Mouse (Mus musculus) cerebellum, postnatal 10 days (tissue): ENCODE data around the gene Zbtb20.

Source experiments
- DNase-seq, 2 experiments: peaks; one replicate each; pipeline ENCODE4 v3.0.0; 2021; ENCODE audit warnings: mixed read lengths in 2 of 2

Zbtb20 gene

DNA sequence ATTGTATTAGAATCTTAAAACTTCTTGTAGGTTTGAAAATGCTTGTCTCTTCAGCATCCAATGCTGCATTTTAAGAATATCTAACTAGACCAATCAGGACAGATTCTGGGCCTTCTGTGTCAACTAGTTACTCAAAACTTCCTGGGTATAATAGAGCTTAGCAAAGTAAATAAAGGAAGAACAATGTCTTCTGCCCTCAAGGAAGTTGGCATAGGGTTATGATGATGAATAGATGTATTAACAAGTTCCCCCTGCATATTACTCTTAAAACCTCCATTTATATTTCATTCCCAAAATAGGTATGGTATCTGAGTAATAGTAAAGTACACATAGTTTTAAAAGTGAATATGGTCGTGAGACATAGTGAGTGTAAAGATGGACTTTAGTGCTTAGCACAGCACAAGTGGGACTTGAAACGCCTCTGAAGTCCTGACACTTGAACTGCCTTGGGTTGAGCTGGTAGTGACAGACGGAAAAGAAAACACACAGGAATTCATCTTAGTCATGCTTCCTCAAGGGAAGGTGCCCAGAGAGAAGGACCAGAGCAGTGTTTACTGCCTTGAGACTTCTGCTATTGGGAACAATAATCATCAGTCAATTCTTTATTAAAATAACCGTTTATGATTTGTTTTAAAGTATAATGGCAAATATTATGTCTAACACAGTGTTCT lies 341.8 kb downstream of the Zbtb20 start:
- DNase-seq, result no peak

- DNase-seq, result no peak
Observed at GRCm38 (mm10) chr16:43219367-43219766, 343.7 kb downstream of the Zbtb20 start.

- DNase-seq, result no peak
Observed at GRCm38 (mm10) chr16:43221313-43221712, 345.6 kb downstream of the Zbtb20 start.

DNA sequence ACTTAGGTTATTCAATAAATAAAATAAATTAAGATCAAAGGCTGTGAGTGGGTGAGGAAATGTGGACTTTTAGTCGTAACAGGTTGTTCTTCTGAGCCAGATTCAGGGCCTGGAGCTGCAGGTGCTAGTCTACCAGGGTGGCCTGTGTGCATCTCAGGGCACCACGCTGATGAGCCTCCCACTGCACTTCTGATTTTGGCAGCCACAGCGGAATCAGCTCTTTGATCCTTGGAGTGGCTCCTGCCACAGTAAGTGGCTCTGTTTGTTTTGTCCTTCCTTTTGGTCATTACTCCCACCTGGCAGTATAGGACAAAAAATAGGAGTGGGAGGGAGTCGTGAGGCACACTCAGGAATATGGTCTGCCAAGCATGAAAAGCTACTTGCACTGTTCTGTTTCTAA lies 354.6 kb downstream of the Zbtb20 start:
- peak in 1 of 2 experiments; percentile 9 for DNase-seq

GRCm38 (mm10) chr16:43234249-43234648 lies 358.6 kb downstream of the Zbtb20 start:
- DNase-seq, result no peak

- no peak for DNase-seq
Observed at GRCm38 (mm10) chr16:43235317-43235716, 359.6 kb downstream of the Zbtb20 start.

GRCm38 (mm10) chr16:43235721-43236159 lies 360.1 kb downstream of the Zbtb20 start:
- peak; percentile 18 to 20 for DNase-seq

- no peak for DNase-seq
Observed at GRCm38 (mm10) chr16:43237551-43237950, 361.9 kb downstream of the Zbtb20 start.

DNA sequence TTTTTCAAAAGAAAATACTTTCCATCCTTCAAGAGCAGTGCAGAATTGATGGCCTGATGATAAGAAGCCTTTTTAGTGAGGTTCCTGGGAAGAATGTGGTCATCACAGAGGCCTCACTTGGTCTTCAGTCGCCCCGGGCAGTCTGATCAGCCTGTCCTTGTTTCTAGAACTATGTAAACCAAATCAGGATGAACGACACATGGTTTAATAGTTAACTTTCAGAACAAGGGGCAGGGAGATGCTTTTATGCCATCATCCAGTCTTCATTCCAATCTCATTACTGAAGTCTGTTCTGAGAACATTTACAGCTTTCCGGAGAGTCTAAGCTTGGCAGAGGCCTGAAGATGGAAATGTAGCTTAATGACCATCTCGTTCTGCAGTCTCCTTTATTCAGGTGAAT lies 371.3 kb downstream of the Zbtb20 start:
- DNase-seq, result no peak

DNA sequence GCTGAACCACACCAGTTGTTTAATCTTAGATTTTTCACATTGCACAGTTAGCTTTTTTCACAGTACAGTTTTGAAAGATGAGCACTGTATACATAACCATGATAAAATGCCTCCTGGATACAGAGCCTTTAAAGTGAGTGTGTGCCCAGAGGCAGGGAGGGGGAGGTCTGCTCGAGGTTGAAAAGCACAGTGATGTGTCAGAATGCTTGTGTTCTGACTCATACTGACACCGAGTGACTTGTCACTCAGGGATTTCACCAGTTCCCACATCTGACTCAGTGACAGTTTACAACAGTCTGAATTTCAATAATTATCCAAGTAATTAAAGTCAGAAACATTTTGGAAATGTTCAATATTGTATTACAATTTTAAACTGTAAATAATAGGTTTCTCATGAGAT lies 377.4 kb downstream of the Zbtb20 start:
- DNase-seq, result no peak

DNA sequence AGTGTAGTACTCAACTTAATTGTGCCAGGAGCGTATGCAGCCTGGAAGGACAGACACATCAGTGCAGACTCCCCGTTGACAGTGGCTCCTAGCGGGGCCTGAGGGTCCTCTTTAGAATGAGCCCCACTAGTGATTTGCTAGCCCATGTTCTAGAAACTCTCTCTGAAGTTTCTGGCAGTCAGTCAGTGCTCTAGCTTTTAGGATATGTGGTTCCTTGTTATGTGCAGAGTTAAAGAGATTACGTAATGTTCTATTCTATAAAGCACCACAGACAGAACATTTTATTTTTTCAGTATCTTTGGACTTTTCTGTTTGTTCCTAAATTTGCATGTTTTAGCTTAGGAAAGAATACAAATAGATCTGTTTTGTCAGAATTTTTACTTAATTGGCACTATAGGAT lies 378.1 kb downstream of the Zbtb20 start:
- DNase-seq, result no peak

DNA sequence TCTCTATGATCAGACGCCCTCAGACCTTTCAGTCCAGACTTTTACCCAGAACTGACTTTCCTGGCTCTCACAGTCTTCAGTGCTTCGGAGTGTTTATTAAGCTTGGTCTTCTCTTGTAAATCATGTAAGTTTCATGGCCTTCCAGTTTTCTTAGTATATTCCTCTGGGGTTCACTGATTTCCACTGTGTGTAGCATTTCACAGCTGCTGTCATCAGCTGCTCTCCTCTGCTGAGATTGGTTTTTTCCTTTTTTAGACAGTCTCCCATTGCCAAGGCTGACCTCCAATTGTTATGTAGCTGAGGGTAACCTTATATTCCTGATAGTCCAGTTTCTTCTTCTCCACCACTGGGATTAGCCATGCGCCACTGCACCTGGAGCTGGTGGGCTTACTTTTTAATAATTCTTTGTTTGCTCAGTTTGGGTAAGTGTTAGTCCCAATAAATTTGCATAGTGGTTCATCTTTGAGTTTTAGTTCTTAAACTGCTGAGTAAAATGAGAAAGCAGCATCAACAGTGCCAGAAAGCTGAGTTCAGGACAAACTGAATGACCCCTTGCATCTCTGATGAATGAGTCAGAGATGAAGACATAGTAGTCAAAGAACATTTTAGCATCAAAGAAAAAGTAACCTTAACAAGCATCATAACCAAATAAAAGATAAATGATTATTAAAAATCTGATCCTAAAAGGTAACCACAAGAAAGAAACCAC lies 380.7 kb downstream of the Zbtb20 start:
- DNase-seq, result no peak

- DNase-seq, result no peak
Observed at GRCm38 (mm10) chr16:43256900-43257281, 381.2 kb downstream of the Zbtb20 start.

- no peak for DNase-seq
Observed at GRCm38 (mm10) chr16:43259466-43259865, 383.8 kb downstream of the Zbtb20 start.

DNA sequence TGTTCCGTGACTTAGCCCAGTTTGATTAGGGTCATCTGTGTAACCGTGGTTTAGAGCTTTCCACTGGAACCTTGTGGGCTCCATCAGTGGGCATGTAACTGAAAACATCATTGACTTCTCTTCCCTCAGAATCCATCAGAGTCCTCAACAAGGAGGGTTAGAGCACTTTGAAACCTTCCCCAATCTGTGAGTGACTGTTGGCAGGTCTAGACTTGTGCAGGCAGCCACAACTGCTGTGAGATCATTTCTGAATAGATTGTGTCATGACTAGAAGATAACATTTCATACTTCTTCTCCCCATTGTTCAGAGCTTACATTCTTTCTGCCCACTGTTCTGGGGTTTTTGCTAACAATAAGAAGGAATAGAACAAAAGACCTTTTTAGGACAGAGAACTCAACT lies 385.2 kb downstream of the Zbtb20 start:
- no peak for DNase-seq

DNA sequence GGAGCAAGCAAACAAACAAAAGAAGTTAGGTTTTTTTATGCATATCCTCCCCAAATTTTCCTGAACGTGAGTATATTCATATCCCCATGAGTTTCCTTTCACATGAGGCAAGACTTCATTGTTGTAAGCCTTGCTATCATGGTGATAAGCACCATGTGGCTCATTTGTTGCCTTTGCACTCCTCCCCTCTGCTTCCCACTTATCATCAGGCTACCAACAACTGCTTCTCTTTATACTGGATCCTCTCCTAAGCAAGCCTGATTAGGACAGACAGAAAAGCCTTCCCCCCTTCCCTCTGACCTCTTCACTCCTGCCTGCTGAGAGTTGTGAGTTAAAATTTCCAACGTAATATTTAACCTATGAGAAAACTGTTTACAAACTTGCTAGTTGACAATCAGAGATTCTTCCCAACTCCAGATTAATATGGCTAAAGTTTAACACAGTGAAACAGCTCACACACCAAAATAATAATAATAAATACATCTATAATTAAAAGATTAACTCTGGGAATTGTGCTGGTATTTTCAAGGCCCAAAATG lies 398.4 kb downstream of the Zbtb20 start:
- DNase-seq, result no peak

- DNase-seq, result no peak
Observed at GRCm38 (mm10) chr16:43276764-43277163, 401.1 kb downstream of the Zbtb20 start.

DNA sequence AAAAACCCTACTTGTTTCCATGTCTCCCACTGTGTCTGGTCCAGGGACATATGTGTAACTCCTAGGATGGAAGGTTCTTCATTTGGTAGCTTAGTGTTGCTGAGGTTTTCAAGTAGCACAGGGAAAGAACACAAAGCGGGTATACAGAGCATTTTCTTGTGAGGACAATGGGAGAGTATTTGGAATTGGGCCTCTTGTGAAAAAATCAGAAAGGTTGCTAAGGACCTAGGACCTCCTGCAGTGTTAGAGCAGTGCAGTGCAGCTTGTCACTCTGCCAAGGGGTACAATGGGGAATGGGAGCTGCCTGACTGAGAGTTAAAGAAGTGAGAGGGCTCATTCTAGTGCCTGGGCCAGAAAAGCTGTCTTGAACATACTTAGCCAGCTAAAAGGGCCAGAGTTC lies 410.6 kb downstream of the Zbtb20 start:
- peak; percentile 16 to 40 for DNase-seq

DNA sequence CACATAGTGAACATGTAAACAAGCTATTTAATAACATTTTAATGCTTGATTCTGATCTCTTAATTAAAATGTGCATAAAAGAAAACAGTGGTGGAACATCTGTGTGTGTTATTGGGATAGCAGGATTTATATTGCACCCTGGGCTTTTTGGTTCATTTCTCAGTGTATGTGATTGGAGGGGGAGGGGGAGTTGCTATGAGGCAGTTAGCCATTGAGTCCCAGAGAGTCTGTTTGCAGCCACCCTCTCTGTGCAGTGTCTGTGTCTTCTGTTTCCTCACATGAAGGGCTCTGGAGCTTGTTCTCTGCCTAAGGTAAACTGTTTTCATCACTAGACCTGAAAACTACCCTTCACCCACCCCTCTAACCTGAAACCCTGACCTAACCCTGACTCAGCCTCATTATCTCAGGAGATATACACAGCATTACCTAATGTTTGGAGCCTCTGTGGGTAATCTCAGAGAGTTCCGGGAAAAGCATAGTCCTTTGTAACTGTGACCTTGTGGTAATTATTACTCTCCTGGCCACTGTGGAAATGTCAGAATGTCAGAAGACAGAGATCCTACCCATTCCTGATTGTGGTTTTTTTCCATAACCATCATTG lies 411.2 kb downstream of the Zbtb20 start:
- no peak for DNase-seq

DNA sequence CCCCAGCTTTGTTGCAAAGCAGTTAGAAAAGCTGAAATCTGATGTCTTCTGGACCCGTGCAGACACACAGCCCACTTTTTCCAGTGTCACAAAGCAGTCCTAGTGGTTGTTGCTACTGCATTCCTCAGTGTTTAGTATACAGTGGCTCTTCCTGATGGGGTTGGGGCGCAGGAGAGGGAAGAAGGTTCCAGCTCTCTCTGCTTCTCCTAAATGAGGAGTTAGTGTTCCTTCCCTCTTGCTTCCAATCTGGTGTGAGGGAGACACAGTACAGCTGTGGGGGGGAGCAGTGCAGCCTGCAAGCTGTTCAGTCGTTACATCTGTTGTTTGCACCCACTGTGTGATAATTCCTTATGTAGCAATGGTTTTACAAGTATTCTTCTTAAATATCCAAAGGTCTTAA lies 415.7 kb downstream of the Zbtb20 start:
- no peak for DNase-seq

DNA sequence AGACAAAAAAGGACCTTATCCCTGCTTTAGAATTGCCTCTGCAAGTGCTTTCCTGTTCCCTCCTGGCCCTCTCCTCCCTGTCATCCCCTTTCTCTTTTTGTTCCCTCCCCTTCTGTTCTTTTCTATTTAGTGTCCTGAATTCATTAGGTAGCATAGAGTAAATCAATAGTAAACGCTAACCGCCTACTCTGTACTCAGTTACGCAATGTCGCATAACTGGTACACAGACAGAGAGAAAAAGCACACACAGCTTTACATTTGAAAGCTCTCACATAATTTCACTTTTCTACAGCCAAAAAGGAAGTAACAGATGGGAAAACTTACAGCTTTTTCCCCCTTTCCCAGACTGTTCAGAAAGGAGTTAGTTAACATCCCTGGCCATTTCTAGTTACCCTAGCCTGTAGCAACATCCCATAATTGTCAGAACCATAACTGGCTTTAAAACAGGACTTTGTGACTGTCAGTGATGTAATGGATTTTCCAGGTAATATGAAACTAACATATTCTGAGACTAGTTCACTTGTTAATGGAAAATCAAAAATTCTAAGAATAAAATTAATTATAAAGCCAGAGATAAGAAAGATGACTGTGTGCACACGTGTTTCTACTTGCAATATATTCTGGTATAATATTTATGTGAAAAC lies 422.4 kb downstream of the Zbtb20 start:
- DNase-seq, result no peak

DNA sequence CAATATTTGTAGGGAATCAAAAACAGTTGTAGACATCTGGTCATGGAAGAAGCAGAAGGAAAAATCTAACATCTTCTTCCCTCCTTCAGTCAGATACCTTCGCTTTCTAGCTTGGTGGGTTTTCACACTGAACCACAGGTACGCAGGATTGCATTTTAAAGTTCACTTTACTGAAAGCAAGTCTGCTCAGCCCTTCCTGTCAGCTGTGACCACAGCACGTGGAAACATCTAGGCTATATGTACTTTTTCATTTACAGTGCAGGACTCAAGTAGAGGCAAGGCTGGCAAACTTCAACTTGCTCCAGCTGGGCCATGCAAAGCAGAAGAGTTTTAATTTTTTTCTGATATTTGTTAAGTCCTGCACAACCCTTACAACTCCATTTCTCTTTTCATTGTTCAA lies 424.7 kb downstream of the Zbtb20 start:
- no peak for DNase-seq

DNA sequence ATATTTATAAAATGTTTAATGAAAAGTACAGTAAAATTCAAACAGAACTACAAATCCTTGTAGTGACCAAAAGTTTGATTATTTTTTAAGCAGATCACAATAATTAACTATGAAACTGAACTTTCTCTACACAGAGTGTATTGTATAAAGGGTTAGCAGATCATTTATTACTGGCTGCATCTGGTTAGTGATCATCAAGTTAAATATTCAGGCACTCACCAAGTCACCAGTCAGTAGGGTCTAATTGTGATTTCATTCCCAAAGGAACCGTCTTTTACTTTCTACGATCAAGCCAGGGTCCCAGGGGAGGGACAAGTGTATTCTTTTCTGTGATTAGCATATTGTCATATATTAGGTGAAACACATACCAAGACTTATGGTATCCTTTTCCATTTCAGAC lies 426.5 kb downstream of the Zbtb20 start:
- no peak for DNase-seq
